Mouse (Mus musculus): ENCODE data around the gene Qsox2.

Gene Qsox2

DNA sequence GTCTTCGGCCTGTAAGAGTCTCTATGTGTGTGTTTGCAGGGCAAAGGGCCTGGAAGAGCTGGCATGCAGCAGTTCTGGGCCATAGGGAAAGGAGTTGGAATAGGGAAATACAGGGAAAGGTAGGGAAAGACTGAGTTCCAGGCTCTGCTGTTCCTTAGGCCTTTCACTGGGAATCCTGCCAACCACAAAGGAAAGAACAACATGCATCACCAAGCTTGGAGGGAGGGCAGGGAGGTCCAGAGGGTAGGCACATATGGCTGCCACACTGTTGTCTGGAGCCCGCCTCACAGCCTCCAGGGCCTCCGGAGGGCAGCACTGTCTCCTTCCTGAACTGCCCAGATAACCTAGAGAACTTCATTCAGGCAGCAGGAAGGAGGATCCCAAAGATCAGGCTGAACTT lies 13.4 kb downstream of the Qsox2 start:
- DNase-seq (ENCODE audit: low spot score), result no peak

DNA sequence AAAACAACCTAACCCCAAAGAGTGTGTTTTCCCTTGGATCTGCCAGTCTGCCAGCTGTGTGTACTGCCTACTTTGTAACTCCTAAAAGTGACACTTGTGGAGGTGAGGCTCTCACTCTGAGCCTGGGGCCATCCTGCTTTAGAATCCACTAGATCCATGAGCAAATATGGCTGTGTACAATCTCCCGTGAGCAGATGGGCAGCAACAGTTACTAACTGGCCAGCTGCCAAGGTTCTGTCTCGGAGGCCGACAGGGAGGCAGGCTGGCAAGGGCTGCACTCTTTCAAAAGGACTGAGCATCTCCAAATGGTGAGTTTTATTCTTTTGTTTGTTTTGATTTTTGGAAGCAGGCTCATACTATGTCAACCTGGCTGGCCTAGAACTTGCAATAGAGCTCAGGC lies 22.8 kb downstream of the Qsox2 start:
- no peak for DNase-seq (ENCODE audit: low spot score)

DNA sequence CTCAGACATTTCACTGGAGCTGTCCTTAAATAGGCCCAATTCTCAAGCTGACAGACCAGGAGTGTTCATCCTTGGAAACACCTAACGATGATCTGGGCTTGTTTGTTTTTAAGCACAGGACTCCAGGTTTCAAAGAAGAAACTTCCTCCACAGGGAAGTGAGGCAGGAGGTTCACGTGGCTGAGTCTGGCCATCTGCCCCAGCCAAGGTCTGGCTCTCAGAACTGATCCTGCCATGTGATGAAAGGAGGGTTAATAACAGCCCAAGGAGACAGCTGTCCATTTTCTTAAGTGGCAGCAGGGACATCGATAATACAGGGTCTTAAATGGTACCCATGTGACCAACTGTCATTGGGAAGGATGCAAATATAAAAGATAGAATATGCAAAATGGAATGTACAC lies 27.8 kb downstream of the Qsox2 start:
- DNase-seq (ENCODE audit: low spot score), result no peak

DNA sequence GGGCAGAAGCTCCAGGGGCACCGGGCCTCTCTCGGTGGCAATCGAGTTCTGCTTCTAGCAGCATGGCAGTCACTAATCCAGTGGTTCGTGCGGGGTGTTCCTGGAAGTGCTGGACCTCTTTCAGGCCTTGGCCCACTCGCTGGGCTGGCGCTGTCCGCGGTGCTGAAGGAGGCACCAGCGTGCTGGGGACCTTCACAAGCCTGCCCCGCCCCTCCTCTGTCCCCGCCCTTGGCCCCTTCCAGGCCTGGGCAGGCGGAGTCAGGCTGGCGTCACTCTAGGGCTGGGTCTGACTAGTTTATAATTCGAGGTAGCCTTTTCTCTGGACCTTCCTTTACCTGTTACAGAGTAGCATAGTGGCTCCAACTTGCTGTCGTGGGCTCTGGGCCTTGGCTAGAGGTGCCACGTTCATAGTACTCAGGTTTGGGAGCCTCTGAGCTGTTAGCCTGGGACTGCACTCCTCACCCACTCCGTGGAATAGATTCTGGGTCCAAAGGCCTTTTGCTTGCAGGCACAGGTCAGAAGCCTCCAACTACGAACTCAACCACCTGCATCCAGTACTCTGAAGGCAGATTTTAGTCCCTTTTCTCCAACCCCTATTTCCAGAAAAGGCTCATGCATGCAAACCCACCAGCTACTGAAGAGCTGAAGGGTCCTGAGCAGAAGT lies 29.1 kb downstream of the Qsox2 start, which contains the start of gene Lhx3:
TSS of gene Lhx3 (minus strand) at position 164 of the 664 bp plus-strand sequence.
- peak; percentile 60 for DNase-seq (ENCODE audit: low spot score)

DNA sequence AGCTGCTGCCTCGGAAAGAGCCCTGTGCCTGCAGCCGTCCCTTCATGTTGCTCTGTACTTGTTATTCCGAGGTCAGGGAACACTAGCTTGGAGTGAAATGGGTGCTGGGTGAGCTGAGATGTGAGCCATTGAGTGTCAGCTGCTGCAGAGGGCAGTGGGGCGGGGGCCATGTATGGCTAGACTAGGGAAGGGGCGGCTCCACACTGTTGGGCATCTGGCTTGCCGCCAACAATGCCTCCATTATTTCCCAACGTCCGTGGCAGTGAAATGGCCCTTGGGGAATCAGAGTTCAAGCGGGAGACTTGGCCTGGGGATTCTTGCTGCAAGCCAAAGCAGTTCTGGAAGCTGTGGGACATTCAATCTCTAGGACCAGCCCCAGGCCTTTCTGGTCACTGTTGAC lies 29.8 kb downstream of the Qsox2 start:
- DNase-seq (ENCODE audit: low spot score), result no peak

DNA sequence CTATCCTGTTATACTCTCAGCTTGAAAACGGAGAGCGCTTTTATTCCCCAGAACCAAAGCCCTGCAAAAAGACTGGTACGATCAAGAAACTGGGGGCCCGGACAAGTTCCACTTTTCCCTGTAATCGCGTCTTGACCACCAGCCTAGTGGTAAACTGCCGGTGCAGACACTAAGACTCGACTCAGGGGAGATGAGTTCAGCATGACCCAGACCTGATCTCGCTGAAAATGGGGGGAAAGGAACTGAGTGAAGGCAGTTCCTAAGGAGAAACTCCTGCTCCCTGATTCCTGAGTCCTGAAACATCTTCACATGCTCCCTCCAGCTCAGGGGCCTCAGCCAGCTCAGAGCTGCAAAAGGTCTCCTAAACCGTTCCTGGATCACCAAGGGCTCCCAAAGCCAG lies 31.6 kb downstream of the Qsox2 start:
- DNase-seq (ENCODE audit: low spot score), result no peak

DNA sequence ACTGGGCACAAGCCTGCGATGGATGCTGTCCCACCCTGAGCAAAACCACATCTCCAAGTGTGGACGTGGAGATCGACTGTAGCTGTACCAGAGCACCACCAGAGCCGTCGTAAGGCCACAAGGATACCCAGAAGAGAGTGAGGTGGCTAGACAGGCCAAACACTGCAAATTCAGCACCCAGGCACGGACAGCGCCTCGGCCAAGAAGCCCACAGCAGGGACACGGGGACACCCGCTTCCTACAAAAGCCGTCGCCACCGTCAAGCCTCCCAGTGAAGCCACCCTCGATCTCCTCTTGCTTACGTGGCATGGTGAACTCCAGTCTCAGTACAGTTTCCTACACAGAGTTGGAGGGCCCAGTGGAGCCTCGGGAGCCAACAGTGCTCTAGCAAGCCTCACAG lies 32.2 kb downstream of the Qsox2 start:
- no peak for DNase-seq (ENCODE audit: low spot score)

DNA sequence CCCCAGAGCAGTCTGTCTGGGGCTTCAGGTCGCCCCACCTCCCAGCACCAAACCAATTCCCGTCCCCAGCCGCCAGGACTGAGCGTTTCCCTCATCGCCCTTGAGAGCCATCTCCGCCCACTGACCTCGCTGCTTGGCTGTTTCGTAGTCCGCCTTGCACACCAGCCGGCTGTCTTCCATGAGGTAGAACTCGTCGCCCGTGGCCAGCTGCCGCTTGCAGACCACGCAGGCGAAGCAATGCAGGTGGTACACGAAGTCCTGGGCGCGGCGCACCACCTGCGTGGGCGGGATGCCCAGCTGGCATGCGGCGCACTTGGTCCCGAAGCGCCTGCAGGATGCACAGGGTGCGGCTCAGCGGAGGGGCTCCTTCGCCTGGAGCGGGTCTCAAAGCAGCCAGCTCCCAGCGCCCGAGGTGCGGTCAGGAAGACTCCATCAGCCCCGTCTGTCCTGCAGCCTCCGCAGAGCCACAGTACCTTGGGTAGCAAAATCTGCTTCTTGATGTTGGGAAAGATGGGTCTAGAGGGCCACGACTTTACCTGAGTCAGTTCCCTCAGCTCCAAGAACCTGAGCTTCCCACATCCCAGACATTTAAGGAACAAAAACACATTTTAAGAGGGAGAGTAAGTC lies 34.4 kb downstream of the Qsox2 start:
- DNase-seq (ENCODE audit: low spot score), result no peak

DNA sequence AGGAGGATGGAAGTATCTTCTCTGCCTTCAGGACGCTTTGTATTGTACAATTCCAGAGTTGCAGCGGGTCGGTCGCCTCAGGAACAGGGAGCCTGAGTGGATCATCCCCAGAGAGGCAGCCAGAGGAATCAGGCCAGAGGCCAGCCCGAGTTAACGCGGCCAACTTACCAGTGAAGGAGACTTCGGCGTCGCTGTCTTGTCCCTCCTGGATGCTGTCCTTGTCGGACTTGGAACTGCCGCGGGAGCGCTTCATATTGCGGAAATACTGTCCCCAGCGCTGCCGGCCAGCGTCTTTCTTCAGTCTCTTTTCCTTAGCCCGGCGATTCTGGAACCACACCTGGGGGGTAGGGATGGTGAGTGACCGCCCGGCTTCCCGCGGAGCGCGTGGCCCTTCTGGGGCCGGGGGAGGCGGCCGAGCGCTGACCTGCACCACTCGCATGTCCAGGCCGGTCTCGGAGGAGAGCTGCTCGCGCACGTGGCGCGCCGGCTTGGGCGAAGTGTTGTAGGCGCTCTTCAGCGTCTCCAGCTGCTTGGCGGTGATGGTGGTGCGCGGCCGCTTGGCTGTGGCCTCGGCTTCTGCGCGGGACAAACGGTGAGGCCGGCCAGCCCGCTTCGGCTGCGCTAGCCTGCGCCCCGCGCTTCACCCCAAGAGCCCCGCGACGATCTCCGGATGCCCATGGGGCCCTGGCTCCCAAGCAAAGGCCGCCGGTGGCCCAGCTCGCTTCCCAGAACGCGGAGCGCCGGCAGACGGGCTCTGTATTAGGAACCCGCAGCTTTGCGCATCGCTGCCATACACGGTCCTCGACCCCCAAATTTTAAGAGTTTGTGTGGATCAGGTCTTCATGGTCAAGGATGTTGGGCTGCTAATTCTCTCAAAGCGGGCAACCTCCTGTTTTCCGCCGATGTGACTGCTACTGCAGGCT lies 35.1 kb downstream of the Qsox2 start:
- no peak for DNase-seq (ENCODE audit: low spot score)

DNA sequence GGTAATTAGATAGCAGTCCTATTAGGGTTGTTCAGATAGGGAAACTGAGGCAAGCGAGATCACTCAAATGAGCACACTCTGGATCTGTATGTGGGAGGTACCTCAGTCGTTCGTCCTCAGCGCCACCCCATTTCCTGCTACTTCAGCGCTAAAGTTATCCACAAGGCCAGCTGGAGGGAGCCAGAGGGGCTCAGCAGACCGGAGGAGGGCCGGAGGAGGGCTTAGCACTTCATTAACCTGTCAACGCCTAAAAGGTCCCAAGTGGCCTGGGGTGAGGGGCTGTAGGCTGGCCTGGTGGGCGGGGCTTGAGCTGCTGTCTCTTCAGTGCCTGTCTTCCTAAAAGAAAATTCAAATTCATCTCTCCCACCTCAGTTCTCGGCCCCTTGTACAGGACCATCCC lies 38.8 kb downstream of the Qsox2 start:
- no peak for DNase-seq (ENCODE audit: low spot score)

DNA sequence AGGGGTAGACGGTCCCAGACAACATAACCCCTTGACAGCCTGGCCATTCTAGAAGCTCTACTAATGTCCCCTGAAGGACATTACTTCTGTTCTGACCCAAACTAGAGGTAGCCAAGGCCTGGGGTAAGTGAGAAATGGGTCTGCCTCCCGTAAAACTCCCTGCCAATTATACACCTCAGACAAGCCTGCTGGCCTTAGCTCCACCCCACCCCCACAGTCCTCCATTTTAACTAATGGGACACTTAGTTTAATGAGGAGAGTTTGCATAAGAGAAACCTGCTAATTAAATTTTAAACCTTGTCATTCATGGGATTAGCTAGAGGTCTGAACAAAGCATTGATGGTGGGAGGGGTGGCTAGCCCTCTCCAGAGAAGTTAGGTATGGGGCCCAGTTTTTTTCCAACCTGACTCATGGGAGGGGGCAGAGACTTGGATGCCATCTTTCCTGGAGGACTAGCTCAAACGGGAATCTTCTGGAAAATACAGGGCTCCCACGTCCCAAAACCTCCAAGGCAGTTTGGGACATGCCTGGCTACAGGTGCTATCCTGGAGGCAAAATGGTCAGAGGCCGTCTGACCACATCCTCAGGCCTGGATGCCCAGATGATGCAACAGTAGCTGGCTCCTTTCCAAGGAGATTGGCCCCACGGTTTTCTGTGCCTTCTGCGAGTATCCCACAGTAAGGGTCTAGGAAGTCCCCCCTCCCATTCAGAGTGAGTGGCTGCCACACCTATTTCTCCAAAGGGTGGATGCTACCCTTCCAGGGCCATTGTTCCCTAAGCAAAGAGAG lies 42.6 kb downstream of the Qsox2 start:
- DNase-seq (ENCODE audit: low spot score), result no peak

DNA sequence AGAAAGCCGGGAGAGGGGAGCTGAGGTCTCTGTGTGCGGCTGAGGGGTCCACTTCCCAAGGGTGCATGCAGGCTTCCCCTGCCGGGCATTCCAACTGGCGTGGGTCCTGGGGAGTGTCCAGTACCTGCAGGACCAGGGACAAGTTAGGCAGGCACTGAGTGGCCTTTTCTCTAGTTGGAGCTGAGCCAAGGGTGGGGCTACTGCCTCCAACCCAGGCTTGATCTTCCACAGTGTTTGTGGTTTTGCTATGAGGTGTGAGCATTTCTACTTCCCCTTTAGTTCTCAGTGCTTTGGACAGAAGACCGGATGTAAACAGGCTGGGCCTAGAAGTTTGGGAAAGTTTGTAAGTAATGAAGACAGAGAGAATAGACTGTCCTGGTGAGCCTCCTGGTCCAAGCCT lies 48.8 kb downstream of the Qsox2 start:
- DNase-seq (ENCODE audit: low spot score), result no peak

DNA sequence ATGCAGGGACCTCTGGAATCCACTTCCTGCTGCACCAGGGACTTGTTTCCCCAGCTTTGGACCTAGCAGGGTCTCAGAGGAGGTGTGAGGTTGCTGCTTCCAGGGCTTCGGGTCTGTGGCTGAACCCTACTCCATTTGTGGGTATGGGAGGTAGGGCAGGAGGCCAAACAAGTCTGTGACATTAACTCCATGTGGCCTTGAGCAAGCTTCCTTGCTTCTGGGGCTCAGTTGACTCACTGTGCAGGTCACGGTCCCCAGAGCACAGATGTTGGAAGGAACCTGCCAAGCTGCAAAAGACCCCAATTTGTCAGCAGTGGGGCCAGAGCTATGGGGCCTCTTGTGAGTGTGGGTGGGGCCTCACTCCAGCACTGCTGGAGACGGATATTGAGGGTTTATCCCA lies 53.0 kb downstream of the Qsox2 start:
- DNase-seq (ENCODE audit: low spot score), result no peak

DNA sequence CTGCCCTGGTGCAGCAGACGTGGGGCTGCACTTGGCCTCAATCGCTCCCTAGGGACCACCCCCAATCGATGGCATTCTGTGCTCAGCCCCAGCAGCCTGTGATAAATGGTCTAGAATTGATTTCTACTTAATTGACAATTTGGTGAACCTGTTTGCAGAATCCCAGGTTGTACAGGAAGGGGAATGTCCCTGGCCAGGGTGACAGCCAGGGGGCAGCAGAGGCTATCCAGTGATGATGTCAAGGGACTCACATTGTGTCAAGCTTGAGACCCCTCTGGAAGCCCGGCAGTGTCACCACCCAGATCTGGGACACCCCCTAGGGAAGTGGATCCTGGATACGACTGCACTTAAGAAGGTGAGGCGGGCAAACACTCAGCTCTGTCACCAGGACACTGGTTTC lies 54.7 kb downstream of the Qsox2 start:
- DNase-seq (ENCODE audit: low spot score), result no peak

DNA sequence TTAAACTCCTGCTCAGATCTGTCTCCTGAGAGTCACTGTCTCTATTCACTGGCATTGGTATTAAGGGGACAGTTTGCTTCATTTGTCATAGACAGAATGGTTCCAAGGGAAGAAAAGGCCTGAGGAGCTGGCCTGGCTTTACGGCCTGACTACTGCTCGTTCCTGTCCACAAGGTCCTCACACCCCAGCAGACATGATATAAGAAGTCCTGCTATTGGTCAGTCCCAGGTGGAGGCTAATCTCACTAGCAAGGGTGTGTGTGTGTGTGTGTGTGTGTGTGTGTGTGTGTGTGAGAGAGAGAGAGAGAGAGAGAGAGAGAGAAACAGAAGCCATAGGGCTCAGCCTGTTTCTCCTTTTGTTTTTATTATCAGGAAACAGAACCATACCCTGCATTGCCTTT lies 60.1 kb downstream of the Qsox2 start:
- no peak for DNase-seq (ENCODE audit: low spot score)

DNA sequence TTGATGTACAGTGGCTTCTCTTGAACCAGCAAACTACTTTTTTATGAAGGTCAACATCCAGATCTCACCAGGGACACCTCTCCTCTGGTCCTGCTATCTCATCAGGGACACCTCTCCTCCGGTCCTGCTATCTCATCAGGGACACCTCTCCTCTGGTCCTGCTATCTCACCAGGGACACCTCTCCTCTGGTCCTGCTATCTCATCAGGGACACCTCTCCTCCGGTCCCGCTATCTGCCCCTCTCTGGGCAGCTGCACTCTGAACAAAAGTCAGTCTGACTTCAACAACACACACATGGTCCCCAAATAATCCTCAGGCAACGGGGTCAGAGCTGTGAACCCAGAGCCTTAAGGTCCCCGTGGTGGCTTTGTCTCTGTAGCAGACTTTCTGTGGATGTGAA lies 60.6 kb downstream of the Qsox2 start:
- no peak for DNase-seq (ENCODE audit: low spot score)

DNA sequence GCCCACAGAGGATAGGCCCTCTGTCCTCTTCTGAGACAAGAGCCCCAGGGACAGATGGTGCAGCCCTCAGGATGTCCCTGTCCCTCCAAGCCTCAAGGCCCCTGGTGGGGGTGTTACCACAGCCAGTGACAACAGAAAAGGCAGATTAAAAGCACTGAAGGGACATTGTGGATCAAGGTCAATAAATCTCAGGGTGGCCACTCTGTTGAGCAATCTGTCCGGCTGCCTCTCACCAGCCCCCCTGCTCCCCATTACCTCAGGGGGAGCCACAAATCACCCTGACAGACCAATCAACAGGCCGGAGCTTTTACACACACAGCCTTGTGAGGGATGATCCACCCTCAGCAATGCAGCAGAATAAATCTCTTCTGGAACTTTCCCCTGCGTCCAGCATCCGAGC lies 62.1 kb downstream of the Qsox2 start:
- no peak for DNase-seq (ENCODE audit: low spot score)

DNA sequence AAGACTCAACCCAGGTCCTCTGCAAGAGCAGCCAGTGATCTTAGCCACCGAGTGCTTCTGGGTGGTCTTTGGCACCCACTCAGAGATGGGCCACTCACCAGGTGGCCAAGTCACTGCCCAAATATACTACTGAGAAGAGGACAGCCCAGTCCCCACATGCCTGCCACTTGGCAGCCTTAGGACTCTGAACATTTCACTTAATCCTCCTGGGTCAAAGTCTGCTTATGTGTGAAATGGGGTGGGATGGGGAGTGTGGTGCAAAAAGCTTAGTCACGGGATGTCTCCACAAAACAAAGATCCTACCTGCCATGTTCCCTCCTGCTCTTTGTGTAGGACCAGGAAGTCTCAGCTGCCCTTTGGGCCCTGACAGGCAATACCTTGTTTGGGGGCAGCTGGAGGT lies 65.2 kb downstream of the Qsox2 start:
- DNase-seq (ENCODE audit: low spot score), result no peak

DNA sequence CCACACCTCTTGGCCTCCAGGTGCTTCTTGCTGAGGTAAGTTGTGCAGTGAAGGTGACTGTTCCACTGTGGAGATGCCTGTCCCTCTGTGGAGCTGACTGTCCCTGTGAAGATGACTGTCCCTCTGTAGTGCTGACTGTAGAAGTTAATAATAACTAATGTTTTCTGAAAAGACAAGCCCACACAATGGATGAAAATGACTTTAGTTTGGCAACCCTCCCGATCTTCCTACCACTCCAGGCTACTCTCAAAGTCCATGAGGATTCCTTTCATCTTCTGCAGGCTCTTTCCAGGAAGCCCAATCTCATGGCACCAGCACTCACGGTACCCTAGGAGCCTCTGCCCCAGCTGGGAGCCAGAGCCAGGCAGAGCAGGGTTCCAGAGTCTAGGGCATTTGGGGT lies 66.9 kb downstream of the Qsox2 start:
- no peak for DNase-seq (ENCODE audit: low spot score)

DNA sequence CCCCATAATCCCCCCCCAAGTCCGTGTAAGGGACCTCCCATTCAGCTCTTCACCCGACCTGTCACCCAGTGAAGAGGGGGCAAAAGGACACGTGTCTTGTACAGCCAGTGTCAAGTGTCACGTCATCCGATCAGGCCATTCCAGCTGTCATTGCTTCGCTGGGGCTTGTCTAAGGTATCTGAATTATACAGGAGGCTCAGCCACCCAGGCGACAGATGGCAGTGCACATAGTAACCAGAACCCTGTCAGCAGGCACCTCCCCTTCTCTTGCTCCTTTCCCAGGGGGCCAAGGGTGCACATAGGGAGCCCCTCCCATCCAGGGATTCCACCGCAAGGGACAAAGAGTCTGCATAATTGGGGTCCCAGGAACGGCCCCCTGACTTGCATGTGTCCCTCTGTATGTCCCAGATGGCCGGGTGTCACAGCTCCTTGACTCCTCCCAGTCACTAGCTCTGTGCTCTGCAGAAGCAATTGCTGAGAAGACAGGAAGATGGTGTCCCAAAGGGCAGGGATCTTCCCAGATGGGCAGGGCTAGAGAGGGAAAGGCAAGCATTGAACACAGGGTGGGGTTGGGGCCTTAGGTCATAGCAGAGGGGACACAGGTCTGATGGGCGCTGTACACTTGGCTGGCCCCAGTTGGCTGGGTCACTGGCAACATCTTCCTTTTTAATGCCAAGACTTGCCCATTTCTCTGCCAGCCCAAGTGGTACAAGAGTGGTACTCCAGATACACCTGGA lies 68.3 kb downstream of the Qsox2 start:
- DNase-seq (ENCODE audit: low spot score), result no peak

DNA sequence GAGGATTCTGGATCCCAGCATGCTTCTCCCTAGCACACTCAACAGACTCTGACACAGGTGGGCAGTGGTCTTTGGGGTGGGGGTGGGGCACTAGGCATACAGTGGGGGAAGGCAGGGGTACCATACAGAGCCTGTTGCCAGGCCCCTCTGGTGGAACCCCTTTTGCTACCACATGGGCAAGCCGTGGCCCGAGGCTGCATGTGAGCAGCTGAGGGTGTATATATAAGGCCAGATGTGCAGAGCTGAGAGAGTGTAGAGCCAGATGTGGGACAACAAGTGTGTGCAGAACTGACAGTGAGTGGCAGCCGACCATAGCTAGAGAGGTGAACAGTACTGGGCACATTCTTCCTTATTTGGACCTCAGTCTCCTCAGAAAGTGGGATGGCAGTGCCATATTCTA lies 70.4 kb downstream of the Qsox2 start:
- no peak for DNase-seq (ENCODE audit: low spot score)

Measured in urinary bladder, postnatal 10 days (tissue).